Mouse (Mus musculus) Patski (cell line): ENCODE results near the gene 1810065E05Rik. TPM values are rescaled to one million over a fixed set of nuclear protein-coding genes. Genes with fewer than 3 reads are reported as not detected.

Experiments
- ATAC-seq: fragments of 100-300 bp; one replicate; pipeline ENCODE4 v1.8.0; 2021
- CTCF ChIA-PET: fragments of 350-600 bp; sonication (Branson Sonifier 250); formaldehyde crosslinking; loops from one replicate; lab custom pipeline; 2022; ENCODE audit warnings: inconsistent platforms; lab: Charles Lee
- POLR2A ChIA-PET: fragments of 350-600 bp; sonication (Branson Sonifier 250); formaldehyde crosslinking; loops from one replicate; lab custom pipeline; 2022; ENCODE audit warnings: antibody characterized with exemption, inconsistent platforms; lab: Charles Lee
- DNase-seq: peaks from one replicate; pipeline ENCODE4 v3.0.0-alpha.2; 2011; ENCODE audit warnings: low read depth, low spot score
- H3K27me3 ChIP-seq: fragments of 371-371 bp; one replicate; pipeline ENCODE4 v1.5.1; 2021
- CTCF ChIP-seq: fragments of 100-300 bp; IDR thresholded peaks from one replicate; pipeline ENCODE4 v1.5.1; 2021
- in situ Hi-C: fragments of 300-500 bp; cut with MboI; formaldehyde crosslinking; loops from 3 replicates; pipeline ENCODE4 v1.11.1; 2018; ENCODE audit warnings: low pct_unique_long_range_greater_than_20kb, mixed read lengths
- polyA plus RNA-seq: library from polyadenylated mRNA; unstranded; gene quantifications from one replicate; pipeline ENCODE4 v1.2.3, GENCODE M21; 2021

The 1810065E05Rik gene
- polyA plus RNA-seq, 1 experiment from 2014 or later: 13.8 TPM

- ChIA-PET CTCF (interaction anchor here (1.0 to 1.7 kb wide), 5 partner anchors 9 to 61 kb away, joined by 3 to 5 read pairs (median 4); no protein-coding TSS in a partner anchor), POLR2A (interaction anchor here (0.8 to 1.0 kb wide), 2 partner anchors 12 to 20 kb away, joined by 3 read pairs; no protein-coding TSS in a partner anchor)
- no peaks in the 10 kb centered on the region for H3K27me3 ChIP-seq
- DNase-seq (no peak), ATAC-seq (no peak)
- in situ Hi-C loops: no loop called here
- no peak for TF ChIP-seq CTCF
These were observed 17.0 kb downstream of the 1810065E05Rik start for GRCm38 (mm10) chr11:58437866-58438265.

- CTCF ChIA-PET: no interaction called here
- no peak for TF ChIP-seq CTCF
- peaks cover 3% of the 10 kb centered on the region for H3K27me3 ChIP-seq
- no peak for DNase-seq
- no peak for ATAC-seq
- in situ Hi-C loops: no loop called here
- POLR2A ChIA-PET: no interaction called here
These were observed 31.8 kb downstream of the 1810065E05Rik start, which contains the start of gene Lypd9 for GRCm38 (mm10) chr11:58452759-58453158. Lypd9 (minus strand) TSS chr11:58452923.

DNA sequence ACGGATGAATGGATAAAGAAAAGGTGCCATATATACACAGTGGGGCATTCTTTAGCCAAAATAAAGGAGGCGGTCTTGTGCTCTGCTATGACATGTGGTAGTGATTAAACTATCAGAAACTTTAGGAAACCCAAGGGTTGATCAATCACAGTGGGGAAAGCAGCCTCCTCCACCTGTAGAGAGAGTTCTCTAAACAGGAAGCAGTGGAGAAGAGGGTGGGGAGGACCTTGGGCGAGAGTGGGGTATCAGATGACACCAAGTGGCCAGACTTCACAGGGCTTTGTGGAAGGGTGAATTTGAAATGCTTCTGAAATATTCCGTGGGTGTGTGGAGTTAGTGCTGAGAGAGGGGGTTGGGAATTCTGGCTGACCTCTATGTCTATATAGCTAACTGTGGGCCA lies 32.7 kb downstream of the 1810065E05Rik start:
- POLR2A ChIA-PET: no interaction called here
- DNase-seq: no peak
- ATAC-seq: no peak
- CTCF ChIA-PET: no interaction called here
- TF ChIP-seq CTCF: no peak
- peaks cover 3% of the 10 kb centered on the region for H3K27me3 ChIP-seq
- in situ Hi-C loops: no loop called here

- CTCF ChIA-PET: no interaction called here
- in situ Hi-C loops: no loop called here
These were observed 41.3 kb downstream of the 1810065E05Rik start, which contains the start of gene Olfr30 for GRCm38 (mm10) chr11:58462170-58462569. Olfr30 (minus strand) TSS chr11:58462270.

More at GRCm38 (mm10) chr11:58462170-58462569, 41.3 kb downstream of the 1810065E05Rik start, which contains the start of gene Olfr30:
- DNase-seq: no peak
- H3K27me3 ChIP-seq: peaks cover under 1% of the 10 kb centered on the region
- no peak for TF ChIP-seq CTCF
- POLR2A ChIA-PET: interaction anchor here (0.7 kb wide), 1 partner anchor 8 kb away, joined by 6 read pairs; no protein-coding TSS in a partner anchor
- no peak for ATAC-seq

Other genes with a start within 250 kb of the 1810065E05Rik start
- gene Mrpl22, start 249.4 kb upstream of the 1810065E05Rik start, polyA plus RNA-seq: 56.1 TPM
- 16.1 TPM for gene Igtp, start 221.6 kb upstream of the 1810065E05Rik start, polyA plus RNA-seq
- 8.3 TPM for gene Irgm2, start 221.5 kb upstream of the 1810065E05Rik start, polyA plus RNA-seq
- gene 4930438A08Rik, start 146.3 kb upstream of the 1810065E05Rik start, polyA plus RNA-seq: not detected
- gene Zfp692, start 114.0 kb upstream of the 1810065E05Rik start, polyA plus RNA-seq: 25.0 TPM
- gene Zfp672, start 90.8 kb upstream of the 1810065E05Rik start, polyA plus RNA-seq: 23.1 TPM
- 55.4 TPM for gene Sh3bp5l, start 90.4 kb upstream of the 1810065E05Rik start, polyA plus RNA-seq
- not detected for gene Lypd8, start 42.1 kb upstream of the 1810065E05Rik start, polyA plus RNA-seq
- 0.04 TPM for gene Gm12253, start 11.4 kb downstream of the 1810065E05Rik start, polyA plus RNA-seq
- not detected for gene Lypd9, start 31.8 kb downstream of the 1810065E05Rik start, polyA plus RNA-seq
- 0.05 TPM for gene Olfr30, start 41.2 kb downstream of the 1810065E05Rik start, polyA plus RNA-seq
- gene Olfr332, start 71.4 kb downstream of the 1810065E05Rik start, polyA plus RNA-seq: 0.03 TPM
- gene Olfr331, start 81.5 kb downstream of the 1810065E05Rik start, polyA plus RNA-seq: not detected
- gene Olfr330, start 113.7 kb downstream of the 1810065E05Rik start, polyA plus RNA-seq: not detected
- not detected for gene Olfr329-ps, start 125.3 kb downstream of the 1810065E05Rik start, polyA plus RNA-seq
- not detected for gene Olfr328, start 134.5 kb downstream of the 1810065E05Rik start, polyA plus RNA-seq
- gene Olfr224, start 149.4 kb downstream of the 1810065E05Rik start, polyA plus RNA-seq: not detected
- not detected for gene Olfr325, start 156.6 kb downstream of the 1810065E05Rik start, polyA plus RNA-seq
- gene Olfr324, start 174.0 kb downstream of the 1810065E05Rik start, polyA plus RNA-seq: 0.08 TPM
- 0.42 TPM for gene 2210407C18Rik, start 195.0 kb downstream of the 1810065E05Rik start, polyA plus RNA-seq
- not detected for gene Olfr323, start 209.4 kb downstream of the 1810065E05Rik start, polyA plus RNA-seq
- gene Trim58, start 219.4 kb downstream of the 1810065E05Rik start, polyA plus RNA-seq: 0.04 TPM
- not detected for gene Olfr322, start 237.7 kb downstream of the 1810065E05Rik start, polyA plus RNA-seq